Mouse (Mus musculus) lung, postnatal 0 days (tissue): Measurements from ENCODE around the gene Slc44a5. TPM values are rescaled to one million over a fixed set of nuclear protein-coding genes. Genes with fewer than 3 reads are reported as not detected.
A peak's percentile ranks its signal among the peaks of the same experiment; 100 is the strongest.

Source experiments
- ATAC-seq: fragments of 200-750 bp; cut with Nextera tagmentation; 2 replicates; pipeline ENCODE4 v1.8.0; 2017; ENCODE audit warnings: moderate library complexity
- DNase-seq: peaks from one replicate; pipeline ENCODE4 v3.0.0-alpha.2; 2016; ENCODE audit warnings: low spot score
- H3K27ac ChIP-seq: fragments of 300-500 bp; sonication (generic); 2 replicates; pipeline ENCODE4 v1.5.1; 2014; ENCODE audit warnings: antibody characterized with exemption, mild to moderate bottlenecking, low read length, mixed read lengths
- H3K27me3 ChIP-seq: fragments of 300-500 bp; sonication (generic); replicated peaks from 2 replicates; pipeline ENCODE4 v1.6.1; 2014; ENCODE audit warnings: low read length, mixed read lengths; ENCODE audit not compliant: insufficient read depth
- H3K36me3 ChIP-seq: fragments of 300-500 bp; sonication (generic); 2 replicates; pipeline ENCODE4 v1.6.1; 2014; ENCODE audit warnings: low read length, mixed read lengths; ENCODE audit not compliant: insufficient read depth
- H3K4me1 ChIP-seq: fragments of 300-500 bp; sonication (generic); 2 replicates; pipeline ENCODE4 v1.6.1; 2014; ENCODE audit warnings: antibody characterized with exemption, low read depth, low read length, mixed read lengths; ENCODE audit not compliant: insufficient read depth
- H3K4me2 ChIP-seq: fragments of 300-500 bp; sonication (generic); replicated peaks from 2 replicates; pipeline ENCODE4 v1.6.1; 2014; ENCODE audit warnings: low read depth, mild to moderate bottlenecking, low read length, moderate library complexity, mixed read lengths
- H3K4me3 ChIP-seq: fragments of 300-500 bp; sonication (generic); 2 replicates; pipeline ENCODE4 v1.5.1; 2014; ENCODE audit warnings: low read depth, low read length
- H3K9ac ChIP-seq: fragments of 300-500 bp; sonication (generic); replicated peaks from 2 replicates; pipeline ENCODE4 v1.6.1; 2014; ENCODE audit warnings: low read depth, mild to moderate bottlenecking
- H3K9me3 ChIP-seq: fragments of 300-500 bp; sonication (generic); 2 replicates; pipeline ENCODE4 v1.6.1; 2016; ENCODE audit warnings: low read length, mixed read lengths
- CTCF ChIP-seq: IDR thresholded peaks from 2 replicates; pipeline ENCODE4 v1.5.1; 2016; ENCODE audit warnings: antibody characterized with exemption, mild to moderate bottlenecking
- EP300 ChIP-seq: IDR thresholded peaks from 2 replicates; pipeline ENCODE4 v1.6.1; 2016; ENCODE audit warnings: antibody characterized with exemption, mild to moderate bottlenecking, control low read depth
- WGBS: fragments of 180-500 bp; shearing (Covaris S2); extraction: QIAGEN DNeasy Blood & Tissue Kit; methylation state at CpG from one replicate; pipeline ENCODE4 v1.1.7; 2014; 5-methylcytosine and 5-hydroxymethylcytosine counted together
- polyA plus RNA-seq: library from polyadenylated mRNA; unstranded; fragments of >200 nt; fragmentation: Nextera tagmentation; extraction: Ambion mirVana; gene quantifications from 2 replicates; pipeline ENCODE4 v1.2.1, GENCODE M21; 2015

The Slc44a5 gene
- polyA plus RNA-seq, 1 experiment from 2014 or later: 0.20 TPM

GRCm38 (mm10) chr3:154082961-154083360, 109.7 kb downstream of the Slc44a5 start:
- Histone ChIP-seq H3K9me3 (no peaks in the 10 kb centered on the region), H3K9ac (no peak overlapping the region), H3K4me2 (no peak overlapping the region), H3K4me1 (no peaks in the 10 kb centered on the region), H3K27ac (no peak overlapping the region), H3K4me3 (no peak overlapping the region), H3K36me3 (no peaks in the 10 kb centered on the region), H3K27me3 (no peaks in the 10 kb centered on the region)
- no peak for DNase-seq
- no peak for ATAC-seq
- 66% methylated on average over 7 of the region's 7 CpGs for WGBS
- TF ChIP-seq EP300 (no peak), CTCF (no peak)

- WGBS: 61% methylated on average over 5 of the region's 5 CpGs
- Histone ChIP-seq H3K9ac (no peak overlapping the region), H3K4me1 (0 out of 2 replicates have a peak, but pooled peaks cover 3% of the 10 kb centered on the region), H3K27me3 (no peaks in the 10 kb centered on the region), H3K9me3 (no peaks in the 10 kb centered on the region), H3K4me3 (no peak overlapping the region), H3K36me3 (no peaks in the 10 kb centered on the region), H3K4me2 (no peak overlapping the region), H3K27ac (no peak overlapping the region)
- ATAC-seq: no peak
- no peak for DNase-seq
- TF ChIP-seq CTCF: no peak
Observed at GRCm38 (mm10) chr3:154089996-154090395, 116.8 kb downstream of the Slc44a5 start.

GRCm38 (mm10) chr3:154091468-154092338, 118.5 kb downstream of the Slc44a5 start:
- Histone ChIP-seq H3K27me3 (no peaks in the 10 kb centered on the region), H3K36me3 (no peaks in the 10 kb centered on the region), H3K4me2 (peak overlapping the region; percentile 47), H3K27ac (no peak overlapping the region), H3K9ac (no peak overlapping the region), H3K4me3 (no peak overlapping the region), H3K9me3 (no peaks in the 10 kb centered on the region), H3K4me1 (0 out of 2 replicates have a peak, but pooled peaks cover 3% of the 10 kb centered on the region)
- 52% methylated on average over 15 of the region's 15 CpGs for WGBS
- peak; percentile 31 for DNase-seq
- TF ChIP-seq CTCF: no peak
- no peak for TF ChIP-seq EP300
- ATAC-seq: peak; percentile 49

GRCm38 (mm10) chr3:154092466-154092865, 119.2 kb downstream of the Slc44a5 start:
- Histone ChIP-seq H3K4me1 (0 out of 2 replicates have a peak, but pooled peaks cover 3% of the 10 kb centered on the region), H3K4me2 (peak overlapping the region; percentile 47), H3K9me3 (no peaks in the 10 kb centered on the region), H3K36me3 (no peaks in the 10 kb centered on the region), H3K9ac (no peak overlapping the region), H3K27ac (no peak overlapping the region), H3K27me3 (no peaks in the 10 kb centered on the region), H3K4me3 (no peak overlapping the region)
- ATAC-seq: peak; percentile 81
- WGBS: 13% methylated on average over 7 of the region's 7 CpGs
- DNase-seq: no peak
- TF ChIP-seq EP300 (no peak), CTCF (no peak)

DNA sequence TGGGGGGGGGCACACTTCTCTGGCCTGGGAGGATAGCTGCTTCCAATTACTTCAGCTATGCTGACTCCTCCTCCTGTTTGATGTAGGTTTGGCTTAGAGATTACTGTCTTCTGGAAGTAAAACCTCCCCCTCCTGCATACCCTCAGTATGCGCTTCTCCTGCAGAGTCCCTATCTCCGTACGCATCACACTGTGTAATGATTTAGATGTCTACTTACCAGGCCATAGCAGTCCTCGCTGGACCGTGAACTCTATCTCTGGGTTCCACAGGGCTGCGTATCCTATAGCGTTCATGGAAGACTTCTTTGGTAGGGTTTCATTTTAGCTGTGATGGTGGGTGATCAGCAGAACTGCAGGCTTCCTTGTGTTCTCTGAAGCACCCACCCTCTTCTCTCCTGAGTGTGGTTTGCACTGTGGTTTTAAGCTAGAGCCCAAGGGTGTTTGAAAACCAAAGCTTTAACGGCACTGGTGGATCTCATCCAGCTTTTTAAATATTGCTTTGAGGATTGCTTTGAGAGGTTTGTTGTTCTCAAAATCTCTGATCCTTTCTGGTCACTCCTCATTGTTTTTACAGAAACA, 120.6 kb downstream of the Slc44a5 start:
- no peak for TF ChIP-seq EP300
- no peak for TF ChIP-seq CTCF
- Histone ChIP-seq H3K27ac (no peak overlapping the region), H3K4me2 (no peak overlapping the region), H3K9me3 (no peaks in the 10 kb centered on the region), H3K9ac (no peak overlapping the region), H3K4me1 (0 out of 2 replicates have a peak, but pooled peaks cover 3% of the 10 kb centered on the region), H3K4me3 (no peak overlapping the region), H3K36me3 (no peaks in the 10 kb centered on the region), H3K27me3 (no peaks in the 10 kb centered on the region)
- no peak for ATAC-seq
- DNase-seq: no peak
- WGBS: 69% methylated on average over 8 of the region's 8 CpGs

- no peak for TF ChIP-seq EP300
- no peak for TF ChIP-seq CTCF
- no peak overlapping the region for H3K27ac ChIP-seq
- 73% methylated on average over 9 of the region's 9 CpGs for WGBS
Observed at GRCm38 (mm10) chr3:154101671-154102070, 128.4 kb downstream of the Slc44a5 start.

More at GRCm38 (mm10) chr3:154101671-154102070, 128.4 kb downstream of the Slc44a5 start:
- no peaks in the 10 kb centered on the region for H3K36me3 ChIP-seq
- no peaks in the 10 kb centered on the region for H3K4me1 ChIP-seq
- no peak overlapping the region for H3K9ac ChIP-seq
- no peak overlapping the region for H3K4me3 ChIP-seq
- no peak overlapping the region for H3K4me2 ChIP-seq
- ATAC-seq: no peak
- DNase-seq: no peak
- no peaks in the 10 kb centered on the region for H3K27me3 ChIP-seq
- H3K9me3 ChIP-seq: no peaks in the 10 kb centered on the region
